Mouse (Mus musculus): ENCODE measurements at regions not wholly inside any gene's neighbourhood (a gene's known extent, or its start where the extent isn't known, plus 50 kb on each side); places are given as distances from the start of the nearest gene placed in this dataset.

DNA sequence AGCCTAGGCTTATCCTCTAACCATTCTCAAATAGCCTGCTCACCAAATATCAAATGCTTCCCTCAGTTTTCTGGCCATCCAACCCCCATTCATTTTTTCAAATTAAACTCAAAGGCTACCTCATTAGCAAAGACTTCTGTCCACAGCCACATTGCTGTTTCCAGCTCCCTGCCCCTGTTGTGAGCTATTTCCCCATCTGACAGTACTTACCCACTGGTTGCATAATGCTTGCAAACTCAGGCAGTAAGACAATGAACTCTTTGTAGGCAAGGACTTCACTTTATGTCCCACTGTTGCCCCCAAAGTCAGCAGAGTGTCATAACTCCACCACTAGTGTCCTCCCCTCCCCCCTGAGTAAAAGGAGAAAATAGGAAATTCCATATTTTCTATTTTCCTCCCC is 194.7 kb downstream of the Rpl10-ps3 start:
- TF ChIP-seq CTCF (IDR thresholded peaks at IDR 0.05; ENCODE audit: control insufficient read depth, insufficient read depth, insufficient read length) (no peak), FOSL1 (IDR thresholded peaks at IDR 0.05; ENCODE audit: insufficient read depth, low read length, poor library complexity, severe bottlenecking) (no peak), CEBPB (IDR thresholded peaks at IDR 0.05; ENCODE audit: low read depth) (no peak), USF1 (IDR thresholded peaks at IDR 0.05; ENCODE audit: low read depth) (no peak)

All from C2C12 (cell line).